Mouse (Mus musculus): Measurements from ENCODE around the gene Iqch. TPM values are rescaled to one million over a fixed set of nuclear protein-coding genes. Genes with fewer than 3 reads are reported as not detected.
A peak's percentile ranks its signal among the peaks of the same experiment; 100 is the strongest.

Iqch gene
- total RNA-seq, 4 experiments from 2014 or later, result 0.18 TPM; not detected in 3

DNA sequence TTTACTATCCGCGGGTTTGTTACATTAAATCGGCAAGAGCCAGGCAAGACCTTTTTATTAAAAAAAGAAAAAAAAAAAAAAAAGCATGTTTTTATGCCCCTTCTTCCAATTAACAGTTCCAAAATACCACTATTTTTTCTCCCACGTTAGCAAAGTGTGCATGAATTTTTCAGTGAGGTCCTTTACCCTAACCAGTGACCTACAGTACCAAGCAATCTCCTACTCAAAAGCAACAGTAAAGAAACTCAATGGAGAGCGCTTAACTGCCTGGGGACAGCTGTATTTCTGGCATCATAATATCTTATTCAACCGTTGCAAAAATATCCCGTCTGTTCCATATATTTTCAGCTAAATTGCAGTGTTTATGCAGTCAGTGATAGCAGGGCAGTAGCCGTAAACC lies 224.1 kb downstream of the Iqch start:
- DNase-seq (ENCODE audit: low spot score in 2 of 2), result no peak

DNA sequence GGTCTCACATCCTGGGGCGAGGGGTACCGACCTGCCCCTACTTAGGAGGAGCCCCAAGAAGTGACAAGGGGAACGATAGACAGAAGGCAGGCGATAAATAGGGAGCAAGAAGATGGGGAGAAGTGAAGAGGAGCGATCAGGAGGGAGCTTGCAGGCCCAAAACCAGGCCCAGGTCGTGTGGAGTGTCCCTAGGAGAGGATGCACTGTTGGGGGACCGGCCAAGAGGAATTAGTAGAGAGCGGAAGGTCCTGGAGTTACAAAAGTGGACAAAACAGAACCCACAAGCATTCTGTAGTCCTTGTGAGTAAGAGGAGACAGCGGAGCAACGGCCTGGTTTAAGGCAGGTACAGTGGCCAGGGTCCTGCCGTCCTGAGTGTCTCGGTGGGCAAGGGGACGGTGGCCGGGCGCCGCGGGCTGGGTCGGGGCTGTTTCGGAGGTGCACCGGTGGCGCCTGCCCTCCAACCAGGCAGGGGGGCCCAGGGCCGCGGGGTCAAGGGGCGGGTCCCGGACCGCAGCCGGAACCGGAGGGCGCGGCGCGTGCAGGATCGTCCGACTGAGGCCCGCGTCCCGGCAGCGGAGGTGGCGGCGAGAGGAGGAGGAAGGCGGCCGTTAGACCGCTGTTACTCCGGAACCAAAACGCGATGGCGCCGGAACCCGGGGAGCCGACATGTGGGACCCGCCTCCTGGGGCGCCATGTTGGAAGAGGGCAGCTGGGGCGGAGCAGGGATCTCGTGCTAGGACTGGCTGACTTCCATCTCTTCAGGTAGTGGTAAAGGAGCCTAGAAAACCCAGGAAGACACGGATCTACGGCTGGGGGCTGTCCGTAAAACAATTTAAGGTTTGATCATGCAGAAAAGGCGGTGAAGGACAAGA lies 224.8 kb downstream of the Iqch start, which contains the start of gene Map2k5:
Gene Map2k5, minus strand, starts transcription at position 633 of the 873 bp plus-strand sequence.
- peak; percentile 82 to 91 for DNase-seq (ENCODE audit: low spot score in 2 of 2)

DNA sequence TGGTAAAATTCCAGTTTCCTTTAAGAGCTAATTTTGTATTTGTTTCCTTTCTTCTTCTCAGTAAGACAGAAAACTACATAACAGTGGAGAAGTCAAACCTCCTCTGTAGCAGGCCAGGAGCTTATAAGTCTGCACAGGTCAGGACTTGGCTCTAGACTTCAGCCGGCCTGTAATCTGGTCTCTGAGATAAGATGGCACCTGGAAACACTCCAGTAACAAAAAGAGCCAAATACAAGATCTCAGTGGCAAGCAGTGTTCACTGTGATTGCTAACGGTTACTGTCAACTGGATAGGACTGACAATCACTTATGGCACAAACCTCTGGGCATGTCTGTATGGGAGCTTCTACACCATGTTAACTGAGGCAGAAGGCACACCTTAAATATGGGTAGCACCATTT lies 229.0 kb downstream of the Iqch start:
- no peak for DNase-seq (ENCODE audit: low spot score in 2 of 2)

DNA sequence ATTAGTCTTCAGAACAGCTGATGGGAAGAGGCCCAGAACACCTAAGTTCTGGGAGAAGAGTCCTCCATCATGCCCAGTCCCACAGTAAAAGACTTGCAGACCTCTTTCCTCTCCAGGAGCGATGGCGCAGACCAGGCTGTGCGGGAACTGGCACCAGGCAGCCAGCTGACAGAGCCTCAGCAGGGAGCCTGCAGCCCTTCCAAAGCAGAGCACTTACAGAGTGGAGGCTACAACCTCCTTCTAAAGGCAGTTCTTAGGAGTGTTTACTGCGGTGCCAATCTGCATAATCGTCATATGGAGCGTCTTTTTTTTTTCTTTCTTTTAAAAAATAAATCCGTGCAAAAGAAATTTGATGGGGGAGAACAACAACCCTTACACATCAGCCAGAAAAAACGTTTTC lies 229.8 kb downstream of the Iqch start:
- no peak for DNase-seq (ENCODE audit: low spot score in 2 of 2)

Other genes with a start within 250 kb of the Iqch start
- gene Map2k5, start 224.6 kb downstream of the Iqch start, total RNA-seq (2022), result 10 to 100 TPM; 32.2 to 34.9 (median 34.5) TPM
- 10 to 100 TPM; 16.6 to 25.9 (median 24.4) TPM for gene 2300009A05Rik, start 203.2 kb downstream of the Iqch start, total RNA-seq (2022)
- gene Aagab, start 167 bp upstream of the Iqch start, total RNA-seq (2022), result 10 to 100 TPM; 50.0 to 62.6 (median 61.7) TPM
- 10 to 100 TPM; 48.8 to 57.3 (median 53.6) TPM for gene Smad3, start 155.5 kb upstream of the Iqch start, total RNA-seq (2022)

Measured in layer of hippocampus, adult 8-10 months (tissue).